8 mouse cellular contexts compared by ENCODE assay signal in genomic region chr7:45895931-45896516, GRCm38 (mm10). TPM values are rescaled to one million over a fixed set of nuclear protein-coding genes. Genes with fewer than 3 reads are reported as not detected.
DNase-seq lines count a peak whose midpoint lies in the region; ATAC-seq and TF ChIP-seq lines count a peak whose summit lies in the region.

No protein-coding gene starts in this region.

- 0 out of 2 replicates have a peak, but pooled peaks cover 3% of the 10 kb centered on the region for H3K4me1 ChIP-seq in heart, embryonic 12.5 days (replicated peaks)
- H3K4me1 ChIP-seq in bone marrow, adult 2 months (ENCODE audit: control insufficient read depth, insufficient read depth, low read length), result no peaks in the 10 kb centered on the region; the same call in 1 of the 2 replicates
- H3K4me1 ChIP-seq in hindbrain, embryonic 14.5 days (replicated peaks; ENCODE audit: control insufficient read depth, insufficient read depth, low read length), result peaks cover 13% of the 10 kb centered on the region
- H3K4me1 ChIP-seq in midbrain, embryonic 10.5 days, result peaks cover 17% of the 10 kb centered on the region

- 66% methylated on average over 6 of the region's 6 CpGs for WGBS in heart, embryonic 12.5 days
- 65% methylated on average over 6 of the region's 6 CpGs for WGBS in bone marrow, adult 2 months
- WGBS in hindbrain, embryonic 14.5 days, result 73% methylated on average over 6 of the region's 6 CpGs
- 76% methylated on average over 6 of the region's 6 CpGs for WGBS in midbrain, embryonic 10.5 days

- H3K27ac ChIP-seq in heart, embryonic 12.5 days (ENCODE audit: poor library complexity, severe bottlenecking), result no peak overlapping the region
- H3K27ac ChIP-seq in bone marrow, adult 2 months (ENCODE audit: control insufficient read depth, insufficient read depth, low read depth, low read length, poor library complexity), result peak overlapping the region; percentile 22; the same call in 1 of the 2 replicates
- H3K27ac ChIP-seq in hindbrain, embryonic 14.5 days, result no peak overlapping the region
- H3K27ac ChIP-seq in midbrain, embryonic 10.5 days (replicated peaks), result peak overlapping the region; percentile 81

- H3K4me3 ChIP-seq in heart, embryonic 12.5 days, result peak overlapping the region; percentile 15
- peak overlapping the region; percentile 17 for H3K4me3 ChIP-seq in bone marrow, adult 2 months (replicated peaks; ENCODE audit: control insufficient read depth, low read depth, low read length)
- peak overlapping the region; percentile 52 for H3K4me3 ChIP-seq in hindbrain, embryonic 14.5 days (replicated peaks; ENCODE audit: low read length)
- H3K4me3 ChIP-seq in midbrain, embryonic 10.5 days, result peak overlapping the region; percentile 64

- no peak overlapping the region for H3K9ac ChIP-seq in heart, embryonic 12.5 days
- H3K9ac ChIP-seq in hindbrain, embryonic 14.5 days, result no peak overlapping the region

- intact Hi-C loops in heart, postnatal 36 days (cut with DNase I), result no loop called here

- TF ChIP-seq POLR2A in bone marrow, adult 2 months (IDR thresholded peaks at IDR 0.05; ENCODE audit: borderline replicate concordance, control insufficient read depth, low read depth, low read length), result no peak

- no peaks in the 10 kb centered on the region for H3K27me3 ChIP-seq in heart, embryonic 12.5 days (replicated peaks)
- no peaks in the 10 kb centered on the region for H3K27me3 ChIP-seq in hindbrain, embryonic 14.5 days (ENCODE audit: control insufficient read depth, insufficient read depth, low read length)
- H3K27me3 ChIP-seq in midbrain, embryonic 10.5 days (ENCODE audit: low read depth, poor library complexity, severe bottlenecking), result peaks cover 10% of the 10 kb centered on the region

- no peaks in the 10 kb centered on the region for H3K9me3 ChIP-seq in heart, embryonic 12.5 days (replicated peaks)
- no peaks in the 10 kb centered on the region for H3K9me3 ChIP-seq in hindbrain, embryonic 14.5 days (ENCODE audit: control insufficient read depth, low read length)
- no peaks in the 10 kb centered on the region for H3K9me3 ChIP-seq in midbrain, embryonic 10.5 days (replicated peaks)

- no peak for TF ChIP-seq CTCF in bone marrow, adult 2 months (IDR thresholded peaks at IDR 0.05; ENCODE audit: control insufficient read depth, insufficient read depth, low read length)

- H3K36me3 ChIP-seq in heart, embryonic 12.5 days, result no peaks in the 10 kb centered on the region
- no peaks in the 10 kb centered on the region for H3K36me3 ChIP-seq in hindbrain, embryonic 14.5 days (replicated peaks; ENCODE audit: control insufficient read depth, insufficient read depth)
- no peaks in the 10 kb centered on the region for H3K36me3 ChIP-seq in midbrain, embryonic 10.5 days

- H3K4me2 ChIP-seq in heart, embryonic 12.5 days, result peak overlapping the region; percentile 81
- peak overlapping the region; percentile 99 for H3K4me2 ChIP-seq in hindbrain, embryonic 14.5 days (replicated peaks)

- no peak for DNase-seq in heart, postnatal 36 days
- no peak for DNase-seq in hindbrain, embryonic 14.5 days (ENCODE audit: low spot score)
- no peak for DNase-seq in midbrain, embryonic 10.5 days (ENCODE audit: low spot score)
- no peak for DNase-seq in layer of hippocampus, postnatal 10 days (ENCODE audit: low spot score in 2 of 2)
- no peak for DNase-seq in urinary bladder, postnatal 14 days (ENCODE audit: low spot score)
- no peak for DNase-seq in gastrocnemius, postnatal 10 days

- peak; percentile 2; the same call in 1 of the 2 replicates for ATAC-seq in heart, embryonic 12.5 days (ENCODE audit: insufficient number of reproducible peaks, low FRiP score)
- ATAC-seq in hindbrain, embryonic 14.5 days (ENCODE audit: low FRiP score), result peak; percentile 5; the same call in 1 of the 2 replicates

RNA-seq across cellular contexts. Expression of gene Syngr4, which starts 0.5 kb away (rescaled TPM):
- 0.89 and 1.2 TPM in 2 replicates for polyA plus RNA-seq in heart, embryonic 12.5 days (2016; fragmentation: Nextera tagmentation; extraction: Ambion mirVana)
- not detected for total RNA-seq in heart, postnatal 36 days (2021)
- not detected in 2 replicates for polyA plus RNA-seq in bone marrow, adult 2 months (2011; ENCODE audit: insufficient read depth, insufficient read length, low replicate concordance, missing spikeins)
- 0.39 and 0.40 TPM in 2 replicates for polyA plus RNA-seq in hindbrain, embryonic 14.5 days (2014; fragmentation: Nextera tagmentation; extraction: Ambion mirVana)
- 1.5 and 1.7 TPM in 2 replicates for polyA plus RNA-seq in midbrain, embryonic 10.5 days (2016; fragmentation: Nextera tagmentation; extraction: Ambion mirVana)
- total RNA-seq in layer of hippocampus, postnatal 10 days (2021), result under 1 TPM in 1 of 2 experiments, not detected in 1; 0.40 TPM
- total RNA-seq in gastrocnemius, postnatal 10 days (2021), result under 1 TPM in 1 of 2 experiments, not detected in 1; 0.35 TPM

RNA-seq across cellular contexts. Expression of gene Tmem143, which starts 0.7 kb away (rescaled TPM):
- polyA plus RNA-seq in heart, embryonic 12.5 days (2016; fragmentation: Nextera tagmentation; extraction: Ambion mirVana), result 5.8 and 7.2 TPM in 2 replicates
- total RNA-seq in heart, postnatal 36 days (2021), result 100 to 1,000 TPM; 115 to 120 TPM
- polyA plus RNA-seq in bone marrow, adult 2 months (2011; ENCODE audit: insufficient read depth, insufficient read length, low replicate concordance, missing spikeins), result 3.6 and 9.6 TPM in 2 replicates
- 4.3 and 5.6 TPM in 2 replicates for polyA plus RNA-seq in hindbrain, embryonic 14.5 days (2014; fragmentation: Nextera tagmentation; extraction: Ambion mirVana)
- polyA plus RNA-seq in midbrain, embryonic 10.5 days (2016; fragmentation: Nextera tagmentation; extraction: Ambion mirVana), result 4.4 and 5.1 TPM in 2 replicates
- 10 to 100 TPM; 23.9 TPM for total RNA-seq in layer of hippocampus, postnatal 10 days (2021)
- 10 to 100 TPM; 42.3 to 47.7 TPM for total RNA-seq in gastrocnemius, postnatal 10 days (2021)

RNA-seq across cellular contexts. Expression of gene Grin2d, which starts 17.8 kb away (rescaled TPM):
- polyA plus RNA-seq in heart, embryonic 12.5 days (2016; fragmentation: Nextera tagmentation; extraction: Ambion mirVana), result 0.37 and 0.42 TPM in 2 replicates
- under 1 TPM; 0.38 to 0.44 TPM for total RNA-seq in heart, postnatal 36 days (2021)
- polyA plus RNA-seq in bone marrow, adult 2 months (2011; ENCODE audit: insufficient read depth, insufficient read length, low replicate concordance, missing spikeins), result 0.97 and 2.5 TPM in 2 replicates
- 4.3 and 4.4 TPM in 2 replicates for polyA plus RNA-seq in hindbrain, embryonic 14.5 days (2014; fragmentation: Nextera tagmentation; extraction: Ambion mirVana)
- 0.16 and 0.34 TPM in 2 replicates for polyA plus RNA-seq in midbrain, embryonic 10.5 days (2016; fragmentation: Nextera tagmentation; extraction: Ambion mirVana)
- 10 to 100 TPM; 32.1 to 33.4 TPM for total RNA-seq in layer of hippocampus, postnatal 10 days (2021)
- total RNA-seq in gastrocnemius, postnatal 10 days (2021), result 1 to 10 TPM in 1 of 2 experiments, under 1 TPM in 1; 0.80 to 1.2 TPM

RNA-seq across cellular contexts. Expression of gene Kdelr1, which starts 23.5 kb away (rescaled TPM):
- polyA plus RNA-seq in heart, embryonic 12.5 days (2016; fragmentation: Nextera tagmentation; extraction: Ambion mirVana), result 53.4 and 55.5 TPM in 2 replicates
- total RNA-seq in heart, postnatal 36 days (2021), result 100 to 1,000 TPM; 118 TPM
- polyA plus RNA-seq in bone marrow, adult 2 months (2011; ENCODE audit: insufficient read depth, insufficient read length, low replicate concordance, missing spikeins), result 47.0 and 69.2 TPM in 2 replicates
- 90.3 and 96.6 TPM in 2 replicates for polyA plus RNA-seq in hindbrain, embryonic 14.5 days (2014; fragmentation: Nextera tagmentation; extraction: Ambion mirVana)
- polyA plus RNA-seq in midbrain, embryonic 10.5 days (2016; fragmentation: Nextera tagmentation; extraction: Ambion mirVana), result 36.1 and 39.0 TPM in 2 replicates
- total RNA-seq in layer of hippocampus, postnatal 10 days (2021), result 10 to 100 TPM; 85.4 to 99.2 TPM
- total RNA-seq in gastrocnemius, postnatal 10 days (2021), result 10 to 100 TPM; 73.5 to 74.7 TPM

RNA-seq across cellular contexts. Expression of gene Emp3, which starts 25.2 kb away (rescaled TPM):
- polyA plus RNA-seq in heart, embryonic 12.5 days (2016; fragmentation: Nextera tagmentation; extraction: Ambion mirVana), result 63.1 and 69.0 TPM in 2 replicates
- 10 to 100 TPM; 20.8 to 26.8 TPM for total RNA-seq in heart, postnatal 36 days (2021)
- 53.4 and 121 TPM in 2 replicates for polyA plus RNA-seq in bone marrow, adult 2 months (2011; ENCODE audit: insufficient read depth, insufficient read length, low replicate concordance, missing spikeins)
- 34.1 and 38.8 TPM in 2 replicates for polyA plus RNA-seq in hindbrain, embryonic 14.5 days (2014; fragmentation: Nextera tagmentation; extraction: Ambion mirVana)
- polyA plus RNA-seq in midbrain, embryonic 10.5 days (2016; fragmentation: Nextera tagmentation; extraction: Ambion mirVana), result 17.7 and 28.2 TPM in 2 replicates
- 1 to 10 TPM; 6.2 TPM for total RNA-seq in layer of hippocampus, postnatal 10 days (2021)
- 10 to 100 TPM; 34.8 to 55.7 TPM for total RNA-seq in gastrocnemius, postnatal 10 days (2021)

Comparison
In these comparisons a context has a peak if more than half of its experiments do, and no peak if none do; other contexts are left out.
1. H3K27ac ChIP-seq: peak in bone marrow, adult 2 months (single experiment) and midbrain, embryonic 10.5 days (single experiment); none in heart, embryonic 12.5 days (single experiment) and hindbrain, embryonic 14.5 days (single experiment).
2. Peak in every context shown above with its lines, with median percentiles within 50 percentile points of each other: H3K4me3 ChIP-seq.